Mouse (Mus musculus): ENCODE data around the gene Zscan26.
"Not testable (repeated sequence)": the region's sequence is repeated elsewhere in the genome, so short reads cannot be mapped to it uniquely, and the experiment has no call there.

Gene Zscan26
- long read RNA-seq, experiment 1, full-length matches to known transcripts: 1 of 29 reads
- long read RNA-seq, experiment 1, partial matches to known transcripts: 0 of 29 reads
- long read RNA-seq, experiment 1, other reads (novel, unspliced or antisense): 28 of 29 reads
- long read RNA-seq, experiment 2, full-length matches to known transcripts: 4 of 14 reads
- long read RNA-seq, experiment 2, partial matches to known transcripts: 0 of 14 reads
- long read RNA-seq, experiment 2, other reads (novel, unspliced or antisense): 10 of 14 reads

- intact Hi-C loops (cut with DNase I): loop anchor here (5.0 kb wide), 2 partner anchors 51 to 91 kb away; partner anchors contain the start of genes Zkscan3 and Zscan12
Observed at GRCm38 (mm10) chr13:21453449-21453848, at the start of gene Zscan26. Gene Zscan26 (minus strand): TSS chr13:21453730.

- intact Hi-C loops (cut with DNase I): no loop called here
Observed at GRCm38 (mm10) chr13:21502296-21502695, 48.8 kb upstream of the Zscan26 start.

- intact Hi-C loops (cut with DNase I): not testable (repeated sequence)
Observed at GRCm38 (mm10) chr13:21501182-21501581, 47.7 kb upstream of the Zscan26 start, which contains the start of gene Gm11273. Gene Gm11273 (minus strand): TSS chr13:21501418.

- intact Hi-C loops (cut with DNase I): no loop called here
Observed at GRCm38 (mm10) chr13:21495080-21495479, 41.5 kb upstream of the Zscan26 start, which contains the start of gene AK157302. Gene AK157302 (plus strand): TSS chr13:21495223.

DNA sequence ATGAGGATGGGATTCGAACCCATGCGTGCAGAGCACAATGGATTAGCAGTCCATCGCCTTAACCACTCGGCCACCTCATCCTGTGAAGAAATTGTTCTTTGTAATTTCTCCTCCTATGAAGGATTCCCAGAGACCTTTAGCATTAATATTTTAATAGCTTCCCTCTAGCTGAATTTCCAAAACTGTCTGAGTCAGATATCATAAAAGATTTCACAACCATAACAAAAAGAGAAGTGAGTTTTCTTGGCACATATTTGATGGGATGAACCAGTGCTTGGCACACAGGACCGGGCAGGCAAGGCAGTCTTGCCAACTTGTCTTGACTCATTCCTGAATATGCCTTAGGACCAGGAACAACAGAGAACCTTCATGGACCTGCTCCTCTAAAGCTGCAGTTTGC is 39.3 kb upstream of the Zscan26 start:
- intact Hi-C loops (cut with DNase I): no loop called here

GRCm38 (mm10) chr13:21486881-21487280 is 33.4 kb upstream of the Zscan26 start:
- intact Hi-C loops (cut with DNase I): no loop called here

- intact Hi-C loops (cut with DNase I): loop anchor here (5.0 kb wide), 1 partner anchor 53 kb away; the partner anchor contains the start of gene Zkscan8
Observed at GRCm38 (mm10) chr13:21478759-21479670, 25.5 kb upstream of the Zscan26 start, which contains the start of the genes Zkscan4 and Gm10065. Gene Zkscan4 (plus strand): TSS chr13:21478907. Gene Gm10065 (minus strand): TSS chr13:21479441.

- intact Hi-C loops (cut with DNase I): no loop called here
Observed at GRCm38 (mm10) chr13:21472427-21472826, 18.9 kb upstream of the Zscan26 start.

DNA sequence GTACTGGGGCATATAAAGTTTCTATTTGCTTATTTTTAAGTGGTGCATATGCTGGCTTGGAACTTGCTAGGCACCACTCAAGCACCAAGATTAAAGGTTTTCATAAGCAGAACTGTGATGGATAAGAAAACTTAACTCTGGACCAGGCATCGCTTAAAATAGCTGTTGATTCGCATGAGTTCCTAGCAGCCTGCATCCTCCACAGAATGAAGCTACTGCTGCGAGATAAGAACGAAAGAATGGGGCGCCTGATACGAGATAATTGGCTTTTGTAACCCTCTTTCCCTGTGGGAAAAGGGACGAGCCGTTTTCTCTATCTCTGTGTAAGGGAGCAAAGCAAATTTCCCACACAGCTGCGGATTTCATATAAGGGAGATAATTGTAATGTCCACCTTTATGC is 15.6 kb upstream of the Zscan26 start:
- intact Hi-C loops (cut with DNase I): no loop called here

DNA sequence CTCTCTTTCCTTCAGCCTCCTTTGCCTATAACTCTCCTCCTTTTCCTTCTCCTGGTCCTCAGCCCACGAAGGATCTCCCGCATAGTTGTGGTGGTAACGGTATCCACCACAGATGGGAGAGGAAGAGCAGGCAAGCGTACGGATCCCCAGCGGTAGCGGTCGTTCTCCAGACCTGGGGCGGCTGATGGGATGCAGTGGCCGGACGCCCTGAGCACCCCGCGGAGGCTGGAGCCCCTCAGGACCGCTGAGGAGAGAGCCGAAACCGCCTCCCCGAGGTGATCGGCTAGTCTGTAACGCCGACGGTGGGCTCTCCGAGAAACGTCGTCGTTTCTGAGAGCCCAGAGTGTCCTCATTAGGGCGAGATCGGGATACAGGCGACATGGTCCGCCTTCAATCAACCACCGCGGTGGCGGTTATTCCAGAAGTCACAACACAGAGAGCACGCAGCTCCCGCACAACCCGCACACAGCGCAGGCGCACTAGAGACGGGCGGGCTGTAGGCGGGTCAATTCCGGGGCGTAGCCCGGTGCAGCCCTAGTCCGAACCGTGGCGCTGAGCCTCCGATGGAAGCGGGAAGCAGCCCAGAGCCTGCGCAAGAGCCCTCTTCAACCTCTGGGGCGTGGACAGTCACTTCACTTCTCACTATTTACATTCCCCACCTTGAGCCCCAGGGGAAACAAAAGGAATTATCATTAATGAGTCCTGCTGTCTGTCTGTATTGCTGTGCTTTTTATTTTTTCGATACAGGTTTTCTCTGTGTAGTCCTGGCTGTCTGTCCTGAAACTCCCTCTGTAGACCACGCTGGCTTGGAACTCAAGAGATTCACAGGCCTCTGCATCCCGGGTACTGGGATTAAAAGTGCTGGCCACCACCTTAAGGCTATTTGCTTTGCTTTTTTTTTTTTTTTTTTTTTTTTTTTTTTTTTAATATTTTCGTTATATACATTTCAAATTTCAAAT is 14.8 kb upstream of the Zscan26 start, which contains the start of gene Nkapl:
Gene Nkapl, minus strand, starts transcription at position 449 of the 959 bp plus-strand sequence.
- intact Hi-C loops (cut with DNase I): no loop called here

DNA sequence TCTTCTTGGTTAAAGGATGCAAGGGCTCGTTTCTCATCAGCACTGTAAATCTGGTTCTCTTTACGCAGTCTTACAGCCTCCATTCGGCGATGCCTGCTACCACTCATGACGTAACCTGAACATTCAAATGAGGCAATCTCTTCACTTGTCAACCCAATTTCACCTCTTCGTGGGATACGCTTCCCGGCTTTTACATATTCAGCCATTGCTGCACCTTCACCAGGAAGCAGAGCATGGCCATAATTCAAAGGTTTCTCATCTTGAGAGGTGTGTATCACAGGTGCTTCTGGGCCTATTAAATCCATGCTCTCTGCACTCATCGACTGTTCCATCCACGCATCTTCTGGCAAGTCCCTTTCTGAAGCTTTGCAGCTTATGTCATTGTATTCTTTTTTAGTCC is 13.8 kb upstream of the Zscan26 start:
- intact Hi-C loops (cut with DNase I): no loop called here

- intact Hi-C loops (cut with DNase I): not testable (repeated sequence)
Observed at GRCm38 (mm10) chr13:21462516-21462915, 9.0 kb upstream of the Zscan26 start.

GRCm38 (mm10) chr13:21456347-21456746 is 2.8 kb upstream of the Zscan26 start:
- intact Hi-C loops (cut with DNase I): no loop called here

GRCm38 (mm10) chr13:21454133-21454532 is 603 bp upstream of the Zscan26 start:
- intact Hi-C loops (cut with DNase I): loop anchor here (5.0 kb wide), 2 partner anchors 52 to 92 kb away; partner anchors contain the start of genes Zkscan3 and Zscan12

GRCm38 (mm10) chr13:21453042-21453441 is 488 bp downstream of the Zscan26 start:
- intact Hi-C loops (cut with DNase I): loop anchor here (5.0 kb wide), 2 partner anchors 51 to 91 kb away; partner anchors contain the start of genes Zkscan3 and Zscan12

DNA sequence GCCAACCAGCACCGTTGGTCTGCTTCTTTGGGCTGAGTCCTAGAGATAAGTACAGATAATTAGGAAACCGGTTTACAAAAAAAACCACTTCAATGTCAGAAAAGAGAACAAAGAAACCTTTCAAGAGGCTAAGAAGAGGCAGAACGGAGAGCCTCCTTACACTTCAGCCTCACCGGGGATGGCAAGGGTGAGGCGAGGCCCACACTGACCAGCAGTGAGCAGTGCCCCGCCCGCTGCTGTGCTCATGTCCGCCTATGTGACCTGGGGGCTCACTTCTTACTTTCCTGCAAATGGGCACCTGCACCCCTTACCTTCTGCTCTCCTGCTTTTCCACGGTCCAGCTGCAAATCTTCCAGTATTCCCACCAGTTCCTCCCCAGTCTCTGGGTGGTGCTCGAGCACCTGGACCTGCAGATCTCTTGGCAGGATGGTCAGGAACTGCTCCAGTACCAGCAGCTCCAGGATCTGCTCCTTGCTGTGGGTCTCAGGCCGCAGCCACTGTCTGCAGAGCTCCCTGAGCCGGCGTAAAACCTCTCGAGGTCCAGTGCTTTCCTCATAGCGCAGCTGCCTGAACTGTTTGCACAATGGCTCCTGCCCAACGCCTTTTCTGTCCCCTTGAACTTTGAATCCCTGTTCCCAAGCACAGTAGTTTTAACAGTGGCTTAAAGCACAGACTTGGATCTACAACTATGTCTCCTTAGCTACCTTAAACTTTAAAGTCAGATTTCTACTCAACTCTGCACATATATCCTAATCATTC is 5.5 kb downstream of the Zscan26 start:
- intact Hi-C loops (cut with DNase I): no loop called here

- intact Hi-C loops (cut with DNase I): no loop called here
Observed at GRCm38 (mm10) chr13:21446796-21447195, 6.7 kb downstream of the Zscan26 start.

DNA sequence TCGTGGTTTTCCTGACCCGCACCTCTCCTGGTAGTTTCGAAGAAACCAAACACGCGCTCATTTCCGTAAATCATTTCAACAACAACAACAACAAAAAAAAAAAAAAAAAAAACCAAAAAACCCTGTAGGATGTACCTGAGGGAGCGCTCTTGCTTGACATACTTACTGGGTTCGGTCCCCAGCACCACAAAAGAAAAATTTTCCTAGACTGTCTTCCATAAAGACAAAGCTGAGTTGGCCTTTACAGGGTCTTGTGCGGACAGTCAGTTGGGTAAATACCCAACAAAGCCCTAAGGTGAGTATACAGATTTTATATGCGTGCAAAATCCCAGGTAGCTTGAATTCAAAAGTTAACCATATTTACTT is 12.3 kb downstream of the Zscan26 start:
- intact Hi-C loops (cut with DNase I): no loop called here

DNA sequence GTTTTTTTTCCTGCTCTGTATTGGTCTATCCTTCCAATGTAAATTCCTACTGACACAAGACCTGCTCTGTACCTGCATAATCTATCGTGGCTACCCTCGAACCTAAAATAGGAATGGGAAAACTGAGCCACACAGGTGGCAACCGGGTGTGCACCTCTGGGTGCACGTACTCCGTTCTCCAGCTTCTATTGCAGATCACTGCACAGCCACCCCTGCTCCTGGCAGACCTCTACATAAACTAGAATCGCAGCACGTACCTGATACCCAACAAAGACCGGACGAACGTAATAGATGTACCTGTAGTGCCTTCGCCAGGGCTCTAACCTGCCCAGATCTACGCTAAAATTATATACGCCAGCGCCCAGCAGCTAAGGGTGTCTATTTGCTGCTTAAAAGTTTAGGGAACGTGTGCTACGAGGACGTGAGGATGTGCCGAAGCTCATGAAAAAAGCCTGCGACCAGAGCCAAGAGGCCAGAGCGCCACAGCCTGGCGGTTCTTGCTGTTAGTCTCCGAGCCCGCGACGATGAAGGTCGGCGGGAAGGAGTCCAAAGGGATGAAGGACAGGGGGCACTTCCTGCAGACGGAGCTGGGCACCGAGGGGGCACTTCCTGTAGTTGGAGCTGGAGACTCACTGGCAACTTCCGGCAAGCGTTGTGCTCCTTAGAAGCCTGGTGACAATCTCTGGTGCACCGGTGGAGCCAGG is 12.9 kb downstream of the Zscan26 start, which contains the start of gene Pgbd1:
Gene Pgbd1, minus strand, starts transcription at position 556 of the 704 bp plus-strand sequence.
- intact Hi-C loops (cut with DNase I): no loop called here

All from adrenal gland (tissue).